Mouse (Mus musculus) thymus, adult 2 months (tissue): ENCODE data around the gene Slc4a8. TPM values are rescaled to one million over a fixed set of nuclear protein-coding genes. Genes with fewer than 3 reads are reported as not detected.

Source experiments
- DNase-seq: peaks from one replicate; pipeline ENCODE4 v3.0.0; 2021
- H3K27ac ChIP-seq: fragments of 200-500 bp; 2 replicates; pipeline ENCODE4 v1.5.1; 2012; ENCODE audit warnings: low read length, control low read depth; ENCODE audit not compliant: control insufficient read depth, insufficient read depth
- H3K27me3 ChIP-seq: fragments of 200-500 bp; 2 replicates; pipeline ENCODE4 v1.6.1; 2012; ENCODE audit warnings: mild to moderate bottlenecking, low read length, moderate library complexity, mixed read lengths; ENCODE audit not compliant: control insufficient read depth, insufficient read depth
- H3K36me3 ChIP-seq: fragments of 200-500 bp; 2 replicates; pipeline ENCODE4 v1.6.1; 2012; ENCODE audit warnings: mild to moderate bottlenecking, low read length, moderate library complexity; ENCODE audit not compliant: control insufficient read depth, insufficient read depth
- H3K4me1 ChIP-seq: fragments of 200-500 bp; replicated peaks from 2 replicates; pipeline ENCODE4 v1.6.1; 2012; ENCODE audit warnings: low read length; ENCODE audit not compliant: control insufficient read depth, insufficient read depth
- H3K4me3 ChIP-seq: fragments of 200-500 bp; 2 replicates; pipeline ENCODE4 v1.5.1; 2012; ENCODE audit warnings: mild to moderate bottlenecking, low read length, control low read depth, moderate library complexity; ENCODE audit not compliant: control insufficient read depth, insufficient read depth
- CTCF ChIP-seq: fragments of 200-500 bp; IDR thresholded peaks from 2 replicates; pipeline ENCODE4 v1.5.1; 2012; ENCODE audit warnings: mild to moderate bottlenecking, control low read depth, low read length, moderate library complexity, borderline replicate concordance; ENCODE audit not compliant: control insufficient read depth, poor library complexity, insufficient read depth; ENCODE audit errors: extremely low read depth
- POLR2A ChIP-seq: fragments of 200-500 bp; IDR thresholded peaks from 2 replicates; pipeline ENCODE4 v1.6.1; 2012; ENCODE audit warnings: mild to moderate bottlenecking, low read length, control low read depth, moderate library complexity; ENCODE audit not compliant: control insufficient read depth, poor library complexity, insufficient read depth; ENCODE audit errors: extremely low read depth
- WGBS: fragments of 180-500 bp; shearing (Covaris S2); methylation state at CpG from one replicate; pipeline ENCODE4 v1.1.7; 2018; 5-methylcytosine and 5-hydroxymethylcytosine counted together
- polyA plus RNA-seq: library from polyadenylated mRNA; depleted of rRNA; stranded (reverse); fragments of >200 nt; gene quantifications from 2 replicates; pipeline ENCODE4 v1.2.3, GENCODE M21; 2012

Slc4a8 gene
- polyA plus RNA-seq, 1 experiment, result 11.9 TPM

GRCm38 (mm10) chr15:100720066-100720465, 41.5 kb upstream of the Slc4a8 start:
- TF ChIP-seq POLR2A (no peak), CTCF (no peak)
- WGBS, result 6% methylated on average over 10 of the region's 10 CpGs
- H3K27ac ChIP-seq, result peak overlapping the region; percentile 84
- peaks cover 50% of the 10 kb centered on the region for H3K4me1 ChIP-seq
- peaks cover 13% of the 10 kb centered on the region for H3K36me3 ChIP-seq
- DNase-seq, result peak; percentile 64
- H3K4me3 ChIP-seq, result peak overlapping the region; percentile 32
- no peaks in the 10 kb centered on the region for H3K27me3 ChIP-seq

GRCm38 (mm10) chr15:100721445-100721844, 40.1 kb upstream of the Slc4a8 start:
- 0 out of 2 replicates have a peak, but pooled peaks cover under 1% of the 10 kb centered on the region for H3K36me3 ChIP-seq
- no peak for DNase-seq
- H3K27me3 ChIP-seq, result no peaks in the 10 kb centered on the region
- TF ChIP-seq CTCF (no peak), POLR2A (no peak)
- H3K4me3 ChIP-seq, result no peak overlapping the region
- no peak overlapping the region for H3K27ac ChIP-seq
- H3K4me1 ChIP-seq, result peaks cover 40% of the 10 kb centered on the region
- 91% methylated on average over 5 of the region's 5 CpGs for WGBS

DNA sequence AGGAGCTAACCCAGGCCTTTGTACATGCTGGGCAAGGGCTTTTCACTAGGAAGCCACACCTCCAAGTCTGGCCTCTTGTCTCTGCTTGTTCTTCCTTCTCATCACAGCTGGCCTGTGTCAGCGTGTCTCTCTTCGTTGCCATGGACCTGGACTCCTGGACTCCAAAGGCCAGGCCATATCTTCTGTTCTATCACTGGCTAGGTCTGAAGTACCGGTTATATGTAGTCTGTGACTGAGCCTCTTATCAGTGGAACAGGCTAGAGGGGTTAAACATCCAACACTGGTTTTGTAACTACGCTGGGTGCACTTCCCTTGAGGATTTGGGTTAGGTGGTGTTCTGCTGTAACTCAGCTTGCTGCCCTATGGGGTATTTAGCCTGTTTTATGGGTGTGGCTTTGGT, 39.5 kb upstream of the Slc4a8 start:
- Histone ChIP-seq H3K4me3 (no peak overlapping the region), H3K4me1 (peaks cover 44% of the 10 kb centered on the region), H3K36me3 (no peaks in the 10 kb centered on the region), H3K27me3 (no peaks in the 10 kb centered on the region), H3K27ac (no peak overlapping the region)
- 77% methylated on average over 4 of the region's 4 CpGs for WGBS
- no peak for DNase-seq
- TF ChIP-seq POLR2A (no peak), CTCF (no peak)

DNA sequence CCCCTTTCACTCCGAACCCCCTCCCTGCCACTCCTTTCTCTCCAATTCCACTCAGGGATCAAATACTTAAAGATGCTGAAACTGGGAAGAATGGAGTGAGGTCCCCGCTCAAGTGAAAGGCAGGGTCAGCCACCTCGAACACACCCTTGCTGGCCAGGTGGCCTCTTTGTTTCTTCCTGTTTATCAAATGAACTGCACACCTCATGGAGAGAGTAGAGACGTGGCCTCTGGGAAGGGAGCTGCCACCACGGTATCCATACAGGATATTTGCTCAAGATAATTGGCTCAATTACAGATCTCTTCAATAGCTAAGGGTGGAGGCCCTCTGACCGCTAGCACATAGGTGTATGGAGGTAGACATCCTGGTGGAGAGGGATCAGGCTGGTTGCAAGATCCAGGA, 39.0 kb upstream of the Slc4a8 start:
- DNase-seq, result no peak
- 85% methylated on average over 6 of the region's 6 CpGs for WGBS
- TF ChIP-seq POLR2A (no peak), CTCF (no peak)
- H3K4me1 ChIP-seq, result peaks cover 48% of the 10 kb centered on the region
- H3K4me3 ChIP-seq, result no peak overlapping the region
- H3K27me3 ChIP-seq, result no peaks in the 10 kb centered on the region
- H3K27ac ChIP-seq, result no peak overlapping the region
- H3K36me3 ChIP-seq, result no peaks in the 10 kb centered on the region

GRCm38 (mm10) chr15:100723505-100723904, 38.0 kb upstream of the Slc4a8 start:
- 53% methylated on average over 14 of the region's 14 CpGs for WGBS
- Histone ChIP-seq H3K27ac (peak overlapping the region; percentile 48; the same call in 1 of the 2 replicates), H3K36me3 (no peaks in the 10 kb centered on the region), H3K4me1 (peaks cover 56% of the 10 kb centered on the region), H3K27me3 (no peaks in the 10 kb centered on the region), H3K4me3 (no peak overlapping the region)
- no peak for TF ChIP-seq POLR2A
- no peak for TF ChIP-seq CTCF
- no peak for DNase-seq

DNA sequence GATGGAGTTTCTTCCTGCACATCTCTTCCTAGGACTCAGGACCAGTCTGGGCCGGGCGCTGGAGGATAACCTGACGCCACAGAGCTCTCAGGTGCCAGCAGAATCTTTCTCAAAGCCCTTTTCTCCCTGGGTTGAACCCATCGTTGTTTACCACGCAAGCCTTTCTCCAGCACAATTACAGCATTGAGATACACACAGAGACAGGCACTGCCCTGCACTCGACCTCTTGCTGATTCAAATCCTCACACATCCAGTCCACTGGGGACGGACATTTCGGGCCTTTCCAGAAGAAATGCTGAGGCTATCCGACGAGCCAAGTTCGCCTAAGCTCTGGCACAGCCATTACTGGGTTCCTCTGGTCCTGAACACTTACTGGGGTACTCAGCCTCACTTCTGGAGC, 34.8 kb upstream of the Slc4a8 start:
- no peak overlapping the region for H3K4me3 ChIP-seq
- H3K27me3 ChIP-seq, result no peaks in the 10 kb centered on the region
- H3K36me3 ChIP-seq, result no peaks in the 10 kb centered on the region
- WGBS, result 98% methylated on average over 11 of the region's 11 CpGs
- H3K27ac ChIP-seq, result no peak overlapping the region
- TF ChIP-seq CTCF, result no peak
- TF ChIP-seq POLR2A, result no peak
- peaks cover 54% of the 10 kb centered on the region for H3K4me1 ChIP-seq
- no peak for DNase-seq

DNA sequence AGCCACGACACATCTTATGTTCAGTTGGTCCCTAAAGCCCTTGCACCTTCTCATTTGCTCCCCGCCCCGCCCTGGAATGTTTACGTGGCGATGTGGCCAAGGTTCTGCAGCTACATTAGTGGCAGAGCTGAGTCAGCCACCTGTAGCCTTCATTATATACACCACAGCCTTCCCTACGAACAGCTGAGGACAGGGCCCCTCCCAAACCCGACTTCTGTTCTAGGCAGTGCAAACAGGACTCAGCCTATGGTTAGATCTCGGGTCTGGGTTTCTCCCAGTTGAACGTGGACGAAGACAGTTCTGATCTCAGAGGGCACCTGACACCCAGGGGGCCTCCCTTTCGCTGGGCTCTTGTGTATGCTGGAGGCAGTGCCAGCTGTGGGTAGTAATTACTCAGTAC, 33.7 kb upstream of the Slc4a8 start:
- TF ChIP-seq CTCF (no peak), POLR2A (no peak)
- no peaks in the 10 kb centered on the region for H3K36me3 ChIP-seq
- H3K27ac ChIP-seq, result no peak overlapping the region
- H3K4me3 ChIP-seq, result peak overlapping the region; percentile 55
- H3K4me1 ChIP-seq, result peaks cover 59% of the 10 kb centered on the region
- no peaks in the 10 kb centered on the region for H3K27me3 ChIP-seq
- DNase-seq, result no peak
- WGBS, result 36% methylated on average over 11 of the region's 11 CpGs
